Mouse (Mus musculus) neural tube, embryonic 13.5 days (tissue): ENCODE results near the gene Slc12a4. TPM values are rescaled to one million over a fixed set of nuclear protein-coding genes. Genes with fewer than 3 reads are reported as not detected.
A peak's percentile ranks its signal among the peaks of the same experiment; 100 is the strongest.

Experiments used
- ATAC-seq: fragments of 200-750 bp; cut with Nextera tagmentation; 2 replicates; pipeline ENCODE4 v1.8.0; 2017; ENCODE audit warnings: low read depth, mild to moderate bottlenecking, moderate TSS enrichment, moderate library complexity
- H3K27ac ChIP-seq: fragments of 300-500 bp; sonication (generic); replicated peaks from 2 replicates; pipeline ENCODE4 v1.5.1; 2015; ENCODE audit warnings: moderate library complexity, mild to moderate bottlenecking, inconsistent platforms
- H3K27me3 ChIP-seq: fragments of 300-500 bp; sonication (generic); 2 replicates; pipeline ENCODE4 v1.6.1; 2015; ENCODE audit warnings: mild to moderate bottlenecking, inconsistent platforms
- H3K36me3 ChIP-seq: fragments of 300-500 bp; sonication (generic); 2 replicates; pipeline ENCODE4 v1.6.1; 2015; ENCODE audit warnings: mild to moderate bottlenecking, inconsistent platforms
- H3K4me1 ChIP-seq: fragments of 300-500 bp; sonication (generic); replicated peaks from 2 replicates; pipeline ENCODE4 v1.6.1; 2015; ENCODE audit warnings: inconsistent platforms
- H3K4me2 ChIP-seq: fragments of 300-500 bp; sonication (generic); 2 replicates; pipeline ENCODE4 v1.6.1; 2015; ENCODE audit warnings: inconsistent platforms, mild to moderate bottlenecking, moderate library complexity
- H3K4me3 ChIP-seq: fragments of 300-500 bp; sonication (generic); 2 replicates; pipeline ENCODE4 v1.5.1; 2015; ENCODE audit warnings: mild to moderate bottlenecking, inconsistent platforms
- H3K9ac ChIP-seq: fragments of 300-500 bp; sonication (generic); 2 replicates; pipeline ENCODE4 v1.6.1; 2015; ENCODE audit warnings: moderate library complexity, mild to moderate bottlenecking, inconsistent platforms
- H3K9me3 ChIP-seq: fragments of 300-500 bp; sonication (generic); 2 replicates; pipeline ENCODE4 v1.6.1; 2016; ENCODE audit warnings: inconsistent platforms
- WGBS: fragments of 180-500 bp; shearing (Covaris S2); methylation state at CpG from one replicate; pipeline ENCODE4 v1.1.7; 2015; 5-methylcytosine and 5-hydroxymethylcytosine counted together
- polyA plus RNA-seq: library from polyadenylated mRNA; unstranded; fragments of >200 nt; fragmentation: Nextera tagmentation; extraction: Ambion mirVana; gene quantifications from 2 replicates; pipeline ENCODE4 v1.2.1, GENCODE M21; 2015

Gene Slc12a4
- polyA plus RNA-seq, 1 experiment from 2014 or later: 8.7 TPM

DNA sequence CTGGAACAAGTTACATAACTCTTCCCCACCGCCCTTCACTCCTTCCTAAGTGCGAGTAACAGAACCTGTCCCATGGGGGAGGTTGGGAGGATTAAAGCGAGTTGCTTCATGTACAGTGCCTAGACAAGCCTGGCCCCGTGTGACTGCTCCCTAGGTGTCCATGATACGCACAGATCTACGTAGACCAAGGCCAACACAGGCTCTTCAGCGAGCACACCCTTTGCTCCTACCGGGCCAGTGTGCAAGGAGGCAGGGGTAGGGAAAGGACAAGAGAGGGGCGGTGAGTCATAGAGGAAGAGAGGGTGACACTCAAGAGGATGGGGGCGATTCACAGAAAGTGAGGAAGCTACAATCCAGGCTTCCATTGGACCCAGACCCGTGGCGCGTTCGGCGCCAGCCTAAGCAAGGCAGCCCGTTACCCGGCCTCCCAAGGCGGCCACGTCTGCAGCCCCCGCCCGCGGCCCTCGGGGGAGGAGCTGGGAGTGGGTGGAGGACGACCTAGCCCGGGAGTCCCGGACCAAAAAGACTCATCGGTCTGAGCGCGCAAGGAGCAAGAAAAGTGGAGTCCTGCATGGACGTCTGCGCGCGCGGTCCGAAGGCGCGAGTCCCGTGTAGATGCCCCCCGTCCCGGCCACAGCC is 512 bp downstream of the Slc12a4 start:
- WGBS: 3% methylated on average over 34 of the region's 40 CpGs

DNA sequence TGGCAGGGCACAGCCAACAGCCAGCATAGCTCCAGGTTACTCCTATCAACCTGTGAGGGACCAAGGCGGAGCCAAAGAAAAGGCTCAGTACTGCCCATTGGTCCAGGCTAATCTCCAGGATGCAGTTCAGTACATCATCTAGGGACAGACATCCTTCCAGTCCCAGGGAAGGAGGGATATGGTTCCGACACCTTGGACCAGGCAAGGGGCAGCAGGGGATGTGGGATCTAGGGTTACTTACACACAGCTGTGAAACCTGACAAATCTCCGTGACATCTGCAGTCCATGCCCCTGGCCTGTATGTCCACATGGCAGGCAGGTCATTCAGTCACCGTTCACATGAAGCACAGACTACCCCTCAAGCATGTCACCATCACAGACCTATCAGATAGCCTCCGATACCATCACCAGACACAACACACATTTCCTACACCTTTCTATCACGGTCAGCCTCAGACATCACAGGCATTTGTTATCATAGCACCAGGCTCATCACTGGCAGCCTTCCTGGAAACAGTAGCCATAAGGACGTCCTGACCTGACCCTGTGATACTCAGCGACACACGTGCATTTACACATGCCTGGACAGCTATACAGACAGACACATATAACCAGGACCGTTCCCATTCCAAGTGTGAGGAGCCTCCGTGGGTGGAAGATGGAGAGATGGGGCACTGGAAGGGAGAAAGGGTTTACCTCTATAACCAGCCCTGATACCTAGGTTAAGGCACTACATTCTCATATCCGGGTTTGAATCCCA is 1.2 kb downstream of the Slc12a4 start:
- Histone ChIP-seq H3K4me3 (peak overlapping the region; percentile 50), H3K9me3 (no peaks in the 10 kb centered on the region), H3K9ac (peak overlapping the region; percentile 68; the same call in 1 of the 2 replicates), H3K4me1 (peaks cover 11% of the 10 kb centered on the region), H3K27me3 (peaks cover 45% of the 10 kb centered on the region), H3K4me2 (peak overlapping the region; percentile 60), H3K36me3 (no peaks in the 10 kb centered on the region), H3K27ac (no peak overlapping the region)
- ATAC-seq: no peak
- WGBS: 69% methylated on average over 12 of the region's 12 CpGs

More for the DNA sequence above, 512 bp downstream of the Slc12a4 start:
- Histone ChIP-seq H3K4me1 (peaks cover 11% of the 10 kb centered on the region), H3K36me3 (no peaks in the 10 kb centered on the region), H3K27ac (no peak overlapping the region), H3K4me3 (peak overlapping the region; percentile 50), H3K27me3 (peaks cover 45% of the 10 kb centered on the region), H3K9ac (peak overlapping the region; percentile 68), H3K4me2 (peak overlapping the region; percentile 60), H3K9me3 (no peaks in the 10 kb centered on the region)
- peak; percentile 69 for ATAC-seq

GRCm38 (mm10) chr8:105961536-105961935 is 4.4 kb downstream of the Slc12a4 start:
- no peak overlapping the region for H3K4me2 ChIP-seq
- no peaks in the 10 kb centered on the region for H3K9me3 ChIP-seq
- no peak overlapping the region for H3K9ac ChIP-seq
- no peak for ATAC-seq
- peaks cover 11% of the 10 kb centered on the region for H3K4me1 ChIP-seq
- WGBS: 87% methylated on average over 10 of the region's 10 CpGs
- peaks cover 27% of the 10 kb centered on the region for H3K27me3 ChIP-seq
- no peak overlapping the region for H3K4me3 ChIP-seq
- H3K27ac ChIP-seq: no peak overlapping the region
- no peaks in the 10 kb centered on the region for H3K36me3 ChIP-seq

DNA sequence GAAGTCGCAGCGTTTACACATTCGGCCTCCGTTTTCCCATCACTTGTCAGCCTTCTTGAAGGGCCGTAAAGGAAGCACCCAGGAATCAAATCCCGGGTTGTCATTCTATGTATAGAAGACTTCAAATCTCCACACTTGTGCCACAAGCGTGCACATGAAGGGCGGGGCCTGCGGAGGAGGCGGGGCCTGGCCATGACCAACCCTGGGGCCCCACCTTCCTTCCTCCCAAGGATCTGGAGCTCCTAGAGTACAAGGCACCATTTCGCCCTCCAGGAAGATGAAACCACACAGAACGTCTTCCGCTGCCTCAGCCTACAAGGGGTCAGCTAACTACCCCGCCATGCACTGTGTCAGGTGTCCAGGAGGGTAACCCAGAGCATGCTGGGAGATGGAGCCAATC is 4.8 kb downstream of the Slc12a4 start:
- H3K9me3 ChIP-seq: no peaks in the 10 kb centered on the region
- H3K27me3 ChIP-seq: peaks cover 23% of the 10 kb centered on the region
- H3K4me2 ChIP-seq: no peak overlapping the region
- no peaks in the 10 kb centered on the region for H3K36me3 ChIP-seq
- H3K27ac ChIP-seq: no peak overlapping the region
- no peak for ATAC-seq
- 78% methylated on average over 14 of the region's 14 CpGs for WGBS
- H3K9ac ChIP-seq: no peak overlapping the region
- peaks cover 11% of the 10 kb centered on the region for H3K4me1 ChIP-seq
- H3K4me3 ChIP-seq: no peak overlapping the region

DNA sequence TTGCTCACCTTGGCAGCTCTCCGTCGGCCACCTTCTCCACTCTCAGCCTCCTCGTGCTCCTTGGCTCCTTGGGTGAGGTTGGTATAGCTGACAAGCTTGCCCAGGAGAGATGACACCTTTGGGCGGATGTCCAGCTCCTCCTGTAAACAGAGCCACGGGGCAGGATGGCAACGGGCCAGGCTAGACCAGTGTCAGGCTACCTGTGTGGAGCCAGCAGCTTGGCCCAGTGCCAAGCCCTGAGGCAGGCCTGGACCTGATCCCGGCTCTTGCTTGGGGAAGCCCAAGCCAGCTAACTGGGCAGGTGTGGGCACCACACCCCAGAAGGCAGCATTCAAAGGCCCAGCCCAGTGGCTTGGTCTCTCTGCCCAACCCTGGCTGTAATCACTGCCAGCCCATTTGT is 6.5 kb downstream of the Slc12a4 start:
- peaks cover 5% of the 10 kb centered on the region for H3K27me3 ChIP-seq
- H3K9me3 ChIP-seq: no peaks in the 10 kb centered on the region
- ATAC-seq: no peak
- H3K4me2 ChIP-seq: no peak overlapping the region
- no peak overlapping the region for H3K9ac ChIP-seq
- no peaks in the 10 kb centered on the region for H3K36me3 ChIP-seq
- H3K27ac ChIP-seq: no peak overlapping the region
- H3K4me1 ChIP-seq: no peaks in the 10 kb centered on the region; the same call in 1 of the 2 replicates
- H3K4me3 ChIP-seq: no peak overlapping the region
- 88% methylated on average over 7 of the region's 7 CpGs for WGBS

- Histone ChIP-seq H3K36me3 (no peaks in the 10 kb centered on the region), H3K9ac (no peak overlapping the region), H3K4me3 (no peak overlapping the region), H3K9me3 (no peaks in the 10 kb centered on the region), H3K4me2 (no peak overlapping the region), H3K4me1 (no peaks in the 10 kb centered on the region), H3K27me3 (no peaks in the 10 kb centered on the region), H3K27ac (no peak overlapping the region)
- 84% methylated on average over 3 of the region's 4 CpGs for WGBS
- ATAC-seq: no peak
Observed at GRCm38 (mm10) chr8:105957813-105958212, 8.1 kb downstream of the Slc12a4 start.

DNA sequence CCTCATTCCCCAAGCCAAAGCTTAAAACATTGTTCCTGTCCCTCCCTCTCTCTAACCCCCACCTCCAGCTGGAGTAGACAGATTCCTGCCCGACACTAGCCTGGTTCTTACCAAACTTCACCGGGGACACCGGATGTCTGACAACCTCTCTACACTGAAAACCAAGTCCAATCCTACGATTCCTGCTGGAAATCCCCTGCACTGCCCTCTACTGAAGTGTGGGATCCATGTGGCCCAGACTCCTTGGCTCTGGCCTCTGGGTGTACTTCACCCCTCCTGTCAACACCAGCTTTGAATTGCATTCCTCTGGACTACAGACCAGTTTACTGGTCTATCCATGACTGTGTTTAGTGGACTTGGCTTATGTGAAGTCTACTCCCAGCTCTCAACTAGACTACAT is 9.3 kb downstream of the Slc12a4 start:
- 92% methylated on average over 4 of the region's 4 CpGs for WGBS

DNA sequence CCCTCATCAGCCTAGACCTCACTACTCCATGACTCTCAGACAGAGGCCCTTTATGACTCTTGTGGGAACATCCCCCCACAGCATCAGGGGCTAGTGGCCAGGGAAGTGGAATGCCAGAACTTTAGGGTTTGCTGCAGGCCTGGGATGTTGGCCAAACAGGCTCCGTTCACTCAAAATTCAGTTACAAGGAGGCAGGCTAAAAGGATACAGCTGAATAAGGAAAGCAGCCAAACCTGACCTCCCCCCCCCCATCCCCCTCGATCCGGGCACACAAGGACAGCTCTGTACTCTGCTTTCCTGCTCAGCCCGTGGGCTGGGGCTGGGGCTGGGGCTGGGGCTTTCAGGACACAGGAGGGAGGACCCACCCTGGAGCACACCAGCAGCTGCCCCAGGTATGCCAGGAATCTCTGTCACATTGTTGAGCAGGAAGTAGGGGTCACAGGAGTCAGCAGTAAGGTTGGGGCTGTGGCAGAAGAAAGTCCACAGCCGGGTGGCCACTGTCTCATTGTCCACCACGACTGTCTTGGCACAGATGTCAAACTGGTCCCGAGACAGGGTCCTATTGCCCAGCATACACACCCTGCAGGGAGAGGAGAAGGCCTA is 14.7 kb downstream of the Slc12a4 start:
- peaks cover 14% of the 10 kb centered on the region for H3K4me1 ChIP-seq
- H3K4me3 ChIP-seq: no peak overlapping the region
- 54% methylated on average over 7 of the region's 7 CpGs for WGBS
- no peaks in the 10 kb centered on the region for H3K9me3 ChIP-seq
- H3K27me3 ChIP-seq: no peaks in the 10 kb centered on the region
- ATAC-seq: peak; percentile 80
- H3K9ac ChIP-seq: no peak overlapping the region
- H3K36me3 ChIP-seq: no peaks in the 10 kb centered on the region
- peak overlapping the region; percentile 72 for H3K27ac ChIP-seq
- no peak overlapping the region for H3K4me2 ChIP-seq

More for the DNA sequence above, 9.3 kb downstream of the Slc12a4 start:
- no peak overlapping the region for H3K9ac ChIP-seq
- no peaks in the 10 kb centered on the region for H3K27me3 ChIP-seq
- H3K9me3 ChIP-seq: no peaks in the 10 kb centered on the region
- no peak overlapping the region for H3K4me3 ChIP-seq
- ATAC-seq: no peak
- 0 out of 2 replicates have a peak, but pooled peaks cover under 1% of the 10 kb centered on the region for H3K4me1 ChIP-seq
- no peak overlapping the region for H3K27ac ChIP-seq
- no peak overlapping the region for H3K4me2 ChIP-seq
- H3K36me3 ChIP-seq: no peaks in the 10 kb centered on the region

GRCm38 (mm10) chr8:105949350-105949749 is 16.5 kb downstream of the Slc12a4 start:
- Histone ChIP-seq H3K27ac (0 out of 2 replicates have a peak overlapping the region, but pooled peaks have one; percentile 1), H3K9ac (no peak overlapping the region), H3K36me3 (no peaks in the 10 kb centered on the region), H3K4me2 (no peak overlapping the region), H3K4me1 (peaks cover 14% of the 10 kb centered on the region), H3K27me3 (no peaks in the 10 kb centered on the region), H3K4me3 (no peak overlapping the region), H3K9me3 (no peaks in the 10 kb centered on the region)
- ATAC-seq: peak; percentile 32; the same call in 1 of the 2 replicates
- WGBS: 63% methylated on average over 10 of the region's 10 CpGs

DNA sequence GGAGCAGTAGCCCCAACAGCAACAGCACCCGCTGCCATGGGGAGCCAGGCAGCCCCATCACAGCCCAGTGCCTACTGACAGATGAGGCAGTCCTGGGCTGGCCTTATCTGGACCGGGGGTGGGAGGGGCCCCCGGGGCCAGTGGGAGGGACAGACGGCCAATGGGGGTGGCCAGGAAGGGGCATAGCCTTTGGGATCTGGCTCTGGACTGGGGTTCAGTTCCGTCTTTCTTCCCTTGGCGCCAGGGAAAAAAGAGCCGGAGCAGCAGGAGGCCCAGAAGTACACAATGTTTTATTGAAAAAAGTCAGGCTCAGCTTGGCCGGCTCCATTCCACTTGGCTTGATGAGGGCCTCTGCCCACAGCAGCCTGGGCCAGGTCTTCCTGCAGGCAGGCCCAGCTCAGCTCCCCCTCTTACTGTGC is 22.6 kb downstream of the Slc12a4 start, which contains the start of gene Lcat:
TSS of gene Lcat (minus strand) at position 62 of the 419 bp plus-strand sequence.
- no peaks in the 10 kb centered on the region for H3K36me3 ChIP-seq
- WGBS: 71% methylated on average over 8 of the region's 8 CpGs
- no peak within 1 kb of the TSS for H3K9ac ChIP-seq
- peaks cover 2% of the 10 kb centered on the region for H3K4me1 ChIP-seq
- H3K27me3 ChIP-seq: no peaks in the 10 kb centered on the region
- no peaks in the 10 kb centered on the region for H3K9me3 ChIP-seq
- H3K4me2 ChIP-seq: no peak within 1 kb of the TSS
- H3K4me3 ChIP-seq: no peak within 1 kb of the TSS
- no peak within 1 kb of the TSS for H3K27ac ChIP-seq
- no peak for ATAC-seq

GRCm38 (mm10) chr8:105942542-105942941 is 23.4 kb downstream of the Slc12a4 start:
- Histone ChIP-seq H3K9me3 (no peaks in the 10 kb centered on the region), H3K27ac (no peak overlapping the region), H3K9ac (no peak overlapping the region), H3K4me2 (no peak overlapping the region), H3K36me3 (no peaks in the 10 kb centered on the region), H3K27me3 (no peaks in the 10 kb centered on the region), H3K4me3 (no peak overlapping the region), H3K4me1 (peaks cover 10% of the 10 kb centered on the region)
- ATAC-seq: no peak
- WGBS: 95% methylated on average over 5 of the region's 5 CpGs

GRCm38 (mm10) chr8:105942026-105942425 is 23.9 kb downstream of the Slc12a4 start:
- 95% methylated on average over 11 of the region's 11 CpGs for WGBS
- Histone ChIP-seq H3K27me3 (no peaks in the 10 kb centered on the region), H3K4me3 (no peak overlapping the region), H3K36me3 (no peaks in the 10 kb centered on the region), H3K4me2 (no peak overlapping the region), H3K9me3 (no peaks in the 10 kb centered on the region), H3K27ac (no peak overlapping the region), H3K4me1 (peaks cover 10% of the 10 kb centered on the region), H3K9ac (no peak overlapping the region)
- ATAC-seq: no peak
